Mouse (Mus musculus): Measurements from ENCODE around the gene 1700020D05Rik. TPM values are rescaled to one million over a fixed set of nuclear protein-coding genes. Genes with fewer than 3 reads are reported as not detected.

The 1700020D05Rik gene
- polyA plus RNA-seq (2014; fragmentation: Illumina TruSeq; extraction: RNeasy Lipid Tissue Mini Kit (QIAGEN cat#74804); ENCODE audit: low read depth, low replicate concordance): not detected

GRCm38 (mm10) chr19:5503687-5504086 is at the start of gene 1700020D05Rik:
1700020D05Rik (minus strand) TSS chr19:5503787.

GRCm38 (mm10) chr19:5510031-5511026 is 6.7 kb upstream of the 1700020D05Rik start, which contains the start of gene Snx32:
Snx32 (minus strand) TSS chr19:5510538.

GRCm38 (mm10) chr19:5490313-5490897 is 13.2 kb downstream of the 1700020D05Rik start, which contains the start of gene Cfl1:
Cfl1 (plus strand) TSS chr19:5490455.

GRCm38 (mm10) chr19:5487768-5488550 is 15.6 kb downstream of the 1700020D05Rik start, which contains the start of gene Mus81:
Mus81 (minus strand) TSS chr19:5488402.

GRCm38 (mm10) chr19:5473720-5474119 is 29.9 kb downstream of the 1700020D05Rik start, which contains the start of gene Efemp2:
Efemp2 (plus strand) TSS chr19:5473954.

GRCm38 (mm10) chr19:5468374-5468773 is 35.2 kb downstream of the 1700020D05Rik start, which contains the start of gene Ctsw:
Ctsw (minus strand) TSS chr19:5468507.

GRCm38 (mm10) chr19:5460465-5460911 is 43.1 kb downstream of the 1700020D05Rik start, which contains the start of gene Fibp:
Fibp (plus strand) TSS chr19:5460615.

GRCm38 (mm10) chr19:5457746-5458442 is 45.7 kb downstream of the 1700020D05Rik start, which contains the start of gene Ccdc85b:
Ccdc85b (minus strand) TSS chr19:5457894.

Other genes starting within 250 kb of the 1700020D05Rik start
- 0.53 TPM for gene Pacs1, start 230.7 kb downstream of the 1700020D05Rik start, polyA plus RNA-seq (2014; fragmentation: Illumina TruSeq; extraction: RNeasy Lipid Tissue Mini Kit (QIAGEN cat#74804); ENCODE audit: low read depth, low replicate concordance)
- 25.1 TPM for gene Sf3b2, start 208.3 kb downstream of the 1700020D05Rik start, polyA plus RNA-seq (2014; fragmentation: Illumina TruSeq; extraction: RNeasy Lipid Tissue Mini Kit (QIAGEN cat#74804); ENCODE audit: low read depth, low replicate concordance)
- gene Gal3st3, start 205.5 kb downstream of the 1700020D05Rik start, polyA plus RNA-seq (2014; fragmentation: Illumina TruSeq; extraction: RNeasy Lipid Tissue Mini Kit (QIAGEN cat#74804); ENCODE audit: low read depth, low replicate concordance): not detected
- not detected for gene Catsper1, start 168.0 kb downstream of the 1700020D05Rik start, polyA plus RNA-seq (2014; fragmentation: Illumina TruSeq; extraction: RNeasy Lipid Tissue Mini Kit (QIAGEN cat#74804); ENCODE audit: low read depth, low replicate concordance)
- gene Cst6, start 154.2 kb downstream of the 1700020D05Rik start, polyA plus RNA-seq (2014; fragmentation: Illumina TruSeq; extraction: RNeasy Lipid Tissue Mini Kit (QIAGEN cat#74804); ENCODE audit: low read depth, low replicate concordance): not detected
- gene Eif1ad, start 137.0 kb downstream of the 1700020D05Rik start, polyA plus RNA-seq (2014; fragmentation: Illumina TruSeq; extraction: RNeasy Lipid Tissue Mini Kit (QIAGEN cat#74804); ENCODE audit: low read depth, low replicate concordance): 7.1 TPM
- 7.5 TPM for gene Banf1, start 136.6 kb downstream of the 1700020D05Rik start, polyA plus RNA-seq (2014; fragmentation: Illumina TruSeq; extraction: RNeasy Lipid Tissue Mini Kit (QIAGEN cat#74804); ENCODE audit: low read depth, low replicate concordance)
- 4.6 TPM for gene Sart1, start 115.1 kb downstream of the 1700020D05Rik start, polyA plus RNA-seq (2014; fragmentation: Illumina TruSeq; extraction: RNeasy Lipid Tissue Mini Kit (QIAGEN cat#74804); ENCODE audit: low read depth, low replicate concordance)
- not detected for gene Tsga10ip, start 101.3 kb downstream of the 1700020D05Rik start, polyA plus RNA-seq (2014; fragmentation: Illumina TruSeq; extraction: RNeasy Lipid Tissue Mini Kit (QIAGEN cat#74804); ENCODE audit: low read depth, low replicate concordance)
- gene Drap1, start 78.8 kb downstream of the 1700020D05Rik start, polyA plus RNA-seq (2014; fragmentation: Illumina TruSeq; extraction: RNeasy Lipid Tissue Mini Kit (QIAGEN cat#74804); ENCODE audit: low read depth, low replicate concordance): 7.4 TPM
- gene AI837181, start 78.6 kb downstream of the 1700020D05Rik start, polyA plus RNA-seq (2014; fragmentation: Illumina TruSeq; extraction: RNeasy Lipid Tissue Mini Kit (QIAGEN cat#74804); ENCODE audit: low read depth, low replicate concordance): 0.58 TPM
- not detected for gene Fosl1, start 56.2 kb downstream of the 1700020D05Rik start, polyA plus RNA-seq (2014; fragmentation: Illumina TruSeq; extraction: RNeasy Lipid Tissue Mini Kit (QIAGEN cat#74804); ENCODE audit: low read depth, low replicate concordance)
- 0.11 TPM for gene Ccdc85b, start 45.9 kb downstream of the 1700020D05Rik start, polyA plus RNA-seq (2014; fragmentation: Illumina TruSeq; extraction: RNeasy Lipid Tissue Mini Kit (QIAGEN cat#74804); ENCODE audit: low read depth, low replicate concordance)
- 5.5 TPM for gene Fibp, start 43.2 kb downstream of the 1700020D05Rik start, polyA plus RNA-seq (2014; fragmentation: Illumina TruSeq; extraction: RNeasy Lipid Tissue Mini Kit (QIAGEN cat#74804); ENCODE audit: low read depth, low replicate concordance)
- gene Ctsw, start 35.3 kb downstream of the 1700020D05Rik start, polyA plus RNA-seq (2014; fragmentation: Illumina TruSeq; extraction: RNeasy Lipid Tissue Mini Kit (QIAGEN cat#74804); ENCODE audit: low read depth, low replicate concordance): not detected
- not detected for gene Efemp2, start 29.8 kb downstream of the 1700020D05Rik start, polyA plus RNA-seq (2014; fragmentation: Illumina TruSeq; extraction: RNeasy Lipid Tissue Mini Kit (QIAGEN cat#74804); ENCODE audit: low read depth, low replicate concordance)
- gene Mus81, start 15.4 kb downstream of the 1700020D05Rik start, polyA plus RNA-seq (2014; fragmentation: Illumina TruSeq; extraction: RNeasy Lipid Tissue Mini Kit (QIAGEN cat#74804); ENCODE audit: low read depth, low replicate concordance): 0.74 TPM
- 109 TPM for gene Cfl1, start 13.3 kb downstream of the 1700020D05Rik start, polyA plus RNA-seq (2014; fragmentation: Illumina TruSeq; extraction: RNeasy Lipid Tissue Mini Kit (QIAGEN cat#74804); ENCODE audit: low read depth, low replicate concordance)
- gene Snx32, start 6.8 kb upstream of the 1700020D05Rik start, polyA plus RNA-seq (2014; fragmentation: Illumina TruSeq; extraction: RNeasy Lipid Tissue Mini Kit (QIAGEN cat#74804); ENCODE audit: low read depth, low replicate concordance): 0.64 TPM
- not detected for gene Ovol1, start 56.9 kb upstream of the 1700020D05Rik start, polyA plus RNA-seq (2014; fragmentation: Illumina TruSeq; extraction: RNeasy Lipid Tissue Mini Kit (QIAGEN cat#74804); ENCODE audit: low read depth, low replicate concordance)
- gene Ap5b1, start 64.2 kb upstream of the 1700020D05Rik start, polyA plus RNA-seq (2014; fragmentation: Illumina TruSeq; extraction: RNeasy Lipid Tissue Mini Kit (QIAGEN cat#74804); ENCODE audit: low read depth, low replicate concordance): not detected
- gene Rnaseh2c, start 98.1 kb upstream of the 1700020D05Rik start, polyA plus RNA-seq (2014; fragmentation: Illumina TruSeq; extraction: RNeasy Lipid Tissue Mini Kit (QIAGEN cat#74804); ENCODE audit: low read depth, low replicate concordance): 3.4 TPM
- gene Kat5, start 106.5 kb upstream of the 1700020D05Rik start, polyA plus RNA-seq (2014; fragmentation: Illumina TruSeq; extraction: RNeasy Lipid Tissue Mini Kit (QIAGEN cat#74804); ENCODE audit: low read depth, low replicate concordance): 7.2 TPM
- gene Rela, start 133.7 kb upstream of the 1700020D05Rik start, polyA plus RNA-seq (2014; fragmentation: Illumina TruSeq; extraction: RNeasy Lipid Tissue Mini Kit (QIAGEN cat#74804); ENCODE audit: low read depth, low replicate concordance): 2.4 TPM
- 0.16 TPM for gene Sipa1, start 159.9 kb upstream of the 1700020D05Rik start, polyA plus RNA-seq (2014; fragmentation: Illumina TruSeq; extraction: RNeasy Lipid Tissue Mini Kit (QIAGEN cat#74804); ENCODE audit: low read depth, low replicate concordance)
- 0.16 TPM for gene Map3k11, start 185.0 kb upstream of the 1700020D05Rik start, polyA plus RNA-seq (2014; fragmentation: Illumina TruSeq; extraction: RNeasy Lipid Tissue Mini Kit (QIAGEN cat#74804); ENCODE audit: low read depth, low replicate concordance)
- gene Pcnx3, start 185.1 kb upstream of the 1700020D05Rik start, polyA plus RNA-seq (2014; fragmentation: Illumina TruSeq; extraction: RNeasy Lipid Tissue Mini Kit (QIAGEN cat#74804); ENCODE audit: low read depth, low replicate concordance): 0.37 TPM
- not detected for gene Kcnk7, start 200.6 kb upstream of the 1700020D05Rik start, polyA plus RNA-seq (2014; fragmentation: Illumina TruSeq; extraction: RNeasy Lipid Tissue Mini Kit (QIAGEN cat#74804); ENCODE audit: low read depth, low replicate concordance)
- gene Ehbp1l1, start 222.5 kb upstream of the 1700020D05Rik start, polyA plus RNA-seq (2014; fragmentation: Illumina TruSeq; extraction: RNeasy Lipid Tissue Mini Kit (QIAGEN cat#74804); ENCODE audit: low read depth, low replicate concordance): 0.69 TPM
- gene Fam89b, start 225.9 kb upstream of the 1700020D05Rik start, polyA plus RNA-seq (2014; fragmentation: Illumina TruSeq; extraction: RNeasy Lipid Tissue Mini Kit (QIAGEN cat#74804); ENCODE audit: low read depth, low replicate concordance): 0.45 TPM
- 0.32 TPM for gene Ltbp3, start 237.1 kb upstream of the 1700020D05Rik start, polyA plus RNA-seq (2014; fragmentation: Illumina TruSeq; extraction: RNeasy Lipid Tissue Mini Kit (QIAGEN cat#74804); ENCODE audit: low read depth, low replicate concordance)